Mouse (Mus musculus): ENCODE data around the gene Gm20431.

DNA sequence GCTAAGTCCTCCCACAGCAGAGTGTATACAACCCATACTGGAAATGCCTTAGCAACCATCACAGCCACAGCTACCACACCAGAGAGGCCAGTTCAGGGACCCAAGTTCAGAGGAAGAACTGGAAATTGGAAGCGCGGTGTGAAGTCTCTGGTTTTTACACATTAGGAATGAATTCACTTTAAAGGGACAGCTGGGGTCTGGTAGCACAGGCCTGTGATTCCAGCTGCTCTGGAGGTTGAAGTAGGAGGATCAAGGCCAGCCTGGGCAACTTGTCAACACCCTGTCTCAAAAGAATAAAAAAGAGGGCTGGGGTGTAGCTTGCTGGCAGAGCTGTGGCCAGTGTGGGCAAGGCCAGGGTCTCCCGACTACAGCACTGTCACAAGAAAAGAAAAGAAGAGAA, 24.6 kb upstream of the Gm20431 start:
- TF ChIP-seq ZC3H11A (IDR thresholded peaks at IDR 0.05; ENCODE audit: borderline replicate concordance, low read depth, low read length) (no peak), ZNF384 (IDR thresholded peaks at IDR 0.05; ENCODE audit: low read depth, low read length) (no peak), HCFC1 (IDR thresholded peaks at IDR 0.05; ENCODE audit: borderline replicate concordance, insufficient read depth, low read length) (no peak), MAFK (IDR thresholded peaks at IDR 0.05; ENCODE audit: insufficient read depth, low read depth, low read length) (no peak)

All from ES-E14 (cell line).